Mouse (Mus musculus) layer of hippocampus, adult 18-20 months (tissue): ENCODE data around the gene Spout1. TPM values are rescaled to one million over a fixed set of nuclear protein-coding genes. Genes with fewer than 3 reads are reported as not detected.

Experiments
- DNase-seq, 2 experiments: peaks; one replicate each; pipeline ENCODE4 v3.0.0; 2022; ENCODE audit warnings: low spot score in 2 of 2
- long read RNA-seq: library from polyadenylated mRNA; stranded (forward); transcript quantifications from one replicate; pipeline ENCODE4 v2.0.0, GENCODE M21; 2021
- total RNA-seq, 2 experiments: library from RNA; stranded (reverse); gene quantifications; 2 replicates each; pipeline ENCODE4 v1.2.3; 2021

Spout1 gene
- 10 to 100 TPM; 34.2 to 34.6 TPM for total RNA-seq
- long read RNA-seq, transcript Spout1-207 (11 exons, 2,010 nt), result minor isoform, 7 of 62 reads
- long read RNA-seq, transcript Spout1-201 (12 exons, 1,805 nt), result major isoform, 27 of 62 reads
- long read RNA-seq, partial matches to known transcripts, result 17 of 62 reads
- long read RNA-seq, other reads (novel, unspliced or antisense), result 10 of 62 reads

GRCm38 (mm10) chr2:30177700-30178675 is at the start of gene Spout1:
Gene Spout1, minus strand, starts transcription at chr2:30178459.
- peak; percentile 94 to 97 for DNase-seq

DNA sequence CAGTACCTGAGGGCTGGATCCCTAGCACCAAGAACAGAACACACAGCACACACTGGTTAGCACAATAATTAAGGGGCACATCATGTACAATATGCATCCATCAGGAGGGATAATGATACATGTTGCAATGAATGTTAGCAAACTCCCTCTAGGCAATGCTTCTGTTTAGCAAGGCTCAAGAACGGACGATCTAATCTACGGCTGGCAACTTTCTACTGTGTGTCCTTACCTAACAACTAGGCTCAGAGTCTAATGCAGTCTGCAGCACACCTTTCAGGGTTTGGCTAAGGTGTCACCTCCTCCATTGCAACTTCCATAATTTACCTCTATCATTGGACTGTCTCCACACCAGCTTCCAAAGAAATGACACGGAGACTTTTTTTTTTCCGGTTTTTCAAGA is 38.0 kb upstream of the Spout1 start:
- no peak for DNase-seq

GRCm38 (mm10) chr2:30215493-30215892 is 37.2 kb upstream of the Spout1 start:
- DNase-seq, result no peak

GRCm38 (mm10) chr2:30214745-30215144 is 36.5 kb upstream of the Spout1 start:
- DNase-seq, result no peak

GRCm38 (mm10) chr2:30212951-30213350 is 34.7 kb upstream of the Spout1 start:
- DNase-seq, result no peak

- no peak for DNase-seq
These were observed 33.9 kb upstream of the Spout1 start for GRCm38 (mm10) chr2:30212169-30212545.

DNA sequence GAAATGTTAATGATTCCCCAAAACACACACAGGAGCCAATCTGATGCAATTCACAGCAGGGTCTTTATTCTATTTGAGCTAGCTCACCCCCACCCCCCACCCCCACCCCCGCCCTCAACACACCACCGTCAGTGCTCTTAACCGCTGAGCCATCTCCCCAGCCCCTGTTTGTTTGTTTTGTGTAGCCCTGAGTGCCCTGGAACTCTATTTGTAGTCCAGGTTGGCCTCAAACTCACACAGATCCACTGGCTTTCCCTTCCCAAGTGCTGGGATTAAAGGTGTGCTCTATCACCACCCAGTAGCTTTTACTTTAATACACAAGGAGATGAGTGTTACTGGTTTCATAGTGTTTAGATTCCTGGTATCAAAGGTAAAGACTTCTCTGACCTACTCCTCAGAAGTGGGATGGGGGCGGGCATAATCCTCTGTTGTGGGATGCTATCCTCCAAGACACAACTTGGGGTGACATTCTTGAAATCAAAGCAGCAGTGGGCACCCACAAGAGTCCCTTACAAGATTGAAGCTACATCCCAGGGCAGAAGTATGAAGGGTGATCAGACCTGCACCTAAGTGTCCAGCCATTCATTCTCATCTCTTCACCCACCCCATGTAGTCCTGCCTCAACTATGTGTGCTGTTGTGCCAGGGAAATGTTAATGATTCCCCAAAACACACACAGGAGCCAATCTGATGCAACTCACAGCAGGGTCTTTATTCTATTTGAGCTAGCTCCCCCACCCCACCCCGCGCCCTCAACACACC is 33.3 kb upstream of the Spout1 start:
- DNase-seq, result no peak

DNA sequence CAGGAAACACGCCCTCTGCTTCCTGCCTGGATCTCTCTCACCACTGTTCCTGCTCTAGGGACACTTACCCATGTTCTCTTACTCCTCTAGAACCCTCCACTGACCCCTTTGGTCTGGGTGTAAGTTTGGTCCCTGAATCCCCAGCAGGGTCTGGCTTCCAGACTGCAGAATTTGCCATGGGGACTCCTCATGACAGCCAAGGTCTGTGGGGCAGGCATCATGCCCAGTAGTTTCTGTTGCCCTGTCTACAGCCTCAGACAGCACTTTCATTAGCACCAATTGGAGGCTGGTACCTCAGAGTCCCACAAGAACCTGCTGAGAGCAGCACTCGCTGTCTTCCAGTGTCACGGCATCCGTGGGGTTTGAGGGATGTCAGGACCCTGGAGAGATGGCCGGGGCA is 29.6 kb upstream of the Spout1 start:
- DNase-seq, result no peak

DNA sequence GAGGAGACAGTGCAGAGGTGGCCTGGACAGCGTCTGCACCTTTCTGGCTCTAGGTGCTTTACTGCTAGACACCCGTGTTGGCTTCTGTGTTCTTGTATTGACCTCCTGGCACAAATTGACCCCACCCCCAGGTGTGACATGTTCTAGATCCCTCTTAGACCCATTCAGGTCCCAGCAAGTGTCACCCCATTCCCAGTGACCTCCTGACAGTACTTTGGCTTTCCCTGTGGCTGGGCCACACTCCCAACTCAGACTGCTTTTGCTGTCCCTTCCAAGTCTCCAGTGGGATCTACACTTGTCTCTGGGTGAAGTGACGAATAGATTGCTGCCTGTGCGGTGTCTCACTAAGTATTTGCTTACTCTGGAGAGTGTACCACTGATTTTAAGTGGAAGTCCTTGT is 29.1 kb upstream of the Spout1 start:
- no peak for DNase-seq

GRCm38 (mm10) chr2:30205629-30206357 is 27.5 kb upstream of the Spout1 start, which contains the start of gene Kyat1:
Gene Kyat1, minus strand, starts transcription at chr2:30205847.
- peak; percentile 88 to 95 for DNase-seq

GRCm38 (mm10) chr2:30205255-30205628 is 27.0 kb upstream of the Spout1 start:
- peak in 1 of 2 experiments; percentile 9 for DNase-seq

DNA sequence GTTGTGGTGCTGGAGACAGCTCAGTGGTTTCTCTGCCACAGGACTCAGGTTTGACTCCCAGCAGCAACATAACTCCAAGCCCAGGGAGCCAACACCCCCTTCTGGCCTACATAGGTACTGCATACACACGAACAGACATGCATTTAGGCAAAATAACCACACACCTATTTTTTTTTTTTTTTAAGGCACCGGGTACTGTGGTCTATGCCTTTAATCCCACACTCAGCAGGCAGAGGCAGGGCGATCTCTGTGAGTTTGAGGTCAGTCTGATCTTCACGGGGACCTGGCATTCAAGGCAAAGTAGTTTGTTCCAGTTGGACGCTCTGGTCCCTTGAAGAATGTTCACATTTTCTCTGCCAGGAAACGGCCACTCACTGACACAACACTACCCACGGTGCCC is 25.2 kb upstream of the Spout1 start:
- no peak for DNase-seq

DNA sequence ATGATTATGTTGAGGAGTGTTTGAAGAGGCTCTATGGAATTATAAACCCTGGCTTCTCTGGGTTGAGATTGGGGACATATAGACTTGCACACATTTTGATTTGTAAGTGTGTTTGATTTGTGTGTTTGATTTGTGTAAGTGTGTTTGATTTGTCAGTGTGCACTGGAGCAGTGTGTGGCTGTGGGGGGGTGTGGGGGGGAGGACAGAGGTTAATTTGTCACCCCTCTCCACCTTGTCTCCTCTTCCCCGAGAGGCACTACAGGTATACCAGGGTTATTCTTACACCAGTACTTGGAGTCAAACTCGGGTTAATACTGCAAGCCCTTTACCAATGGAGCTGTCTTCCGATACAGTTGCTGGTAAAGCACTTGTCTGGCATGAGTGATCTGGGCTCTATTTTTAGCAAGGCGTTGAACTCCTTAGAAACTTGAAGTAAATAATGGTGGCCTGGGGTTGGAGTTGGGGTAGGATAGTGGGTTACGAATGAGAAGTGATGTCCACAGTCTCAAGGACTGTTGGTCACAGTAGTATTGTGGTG is 22.2 kb upstream of the Spout1 start:
- DNase-seq, result no peak

GRCm38 (mm10) chr2:30199984-30200383 is 21.7 kb upstream of the Spout1 start:
- DNase-seq, result no peak

DNA sequence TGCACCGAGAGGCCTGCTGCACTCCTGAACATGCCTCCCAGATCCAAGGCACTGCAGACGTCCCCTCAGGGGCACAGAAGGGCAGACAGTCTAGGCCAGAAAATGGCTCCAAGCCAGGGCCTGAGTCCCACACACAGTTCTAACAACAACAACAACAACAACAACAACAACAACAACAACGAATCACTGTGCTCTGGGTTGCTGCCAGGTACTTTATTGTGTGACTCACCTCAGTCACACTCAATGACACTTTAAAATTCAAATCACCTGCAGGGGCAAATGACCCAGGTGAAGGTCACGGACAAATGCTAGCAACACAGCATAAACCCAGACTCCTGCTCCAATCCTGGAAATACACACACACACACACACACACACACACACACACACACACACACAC is 19.8 kb upstream of the Spout1 start:
- DNase-seq, result no peak

DNA sequence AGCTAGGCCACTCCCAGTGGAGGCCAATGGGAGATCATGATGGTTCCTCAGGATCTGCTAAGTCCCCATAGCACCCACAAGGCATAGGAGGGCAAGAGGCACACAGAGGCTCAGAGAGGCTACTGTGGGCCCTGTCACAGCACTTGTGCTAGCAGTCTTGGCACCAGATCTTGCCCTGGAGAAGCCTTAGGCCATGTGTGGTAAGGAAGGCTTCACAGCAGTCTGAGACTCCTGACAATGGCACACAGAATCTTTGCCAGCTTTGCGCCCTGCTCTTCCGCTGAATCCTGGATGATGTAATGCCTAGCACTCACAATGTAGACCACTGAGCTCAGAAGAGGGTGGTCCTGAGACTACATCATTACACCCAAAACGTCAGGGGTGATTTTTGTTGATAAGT is 16.4 kb upstream of the Spout1 start:
- no peak for DNase-seq

- DNase-seq, result no peak
These were observed 13.7 kb upstream of the Spout1 start for GRCm38 (mm10) chr2:30191790-30192580.

DNA sequence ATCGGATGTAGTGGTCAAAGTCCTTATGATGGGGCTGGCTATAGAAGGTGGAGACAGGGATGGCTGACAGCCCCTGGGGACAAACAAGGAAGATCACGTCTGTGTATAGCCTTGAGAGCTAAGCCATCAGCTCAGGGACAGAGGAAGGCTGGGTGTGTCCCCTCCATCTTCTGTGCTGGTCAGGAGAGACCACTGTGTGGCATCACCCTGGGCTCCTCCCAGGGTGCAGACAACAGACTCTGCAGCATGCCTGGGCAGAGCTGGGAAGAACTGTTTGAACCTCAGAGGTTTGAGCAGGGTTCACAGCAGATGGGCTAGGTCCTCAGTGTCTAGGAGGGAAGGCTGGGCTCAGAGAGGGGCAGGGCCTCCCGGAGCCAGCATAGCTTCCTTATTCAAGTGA is 7.4 kb upstream of the Spout1 start:
- DNase-seq, result no peak

DNA sequence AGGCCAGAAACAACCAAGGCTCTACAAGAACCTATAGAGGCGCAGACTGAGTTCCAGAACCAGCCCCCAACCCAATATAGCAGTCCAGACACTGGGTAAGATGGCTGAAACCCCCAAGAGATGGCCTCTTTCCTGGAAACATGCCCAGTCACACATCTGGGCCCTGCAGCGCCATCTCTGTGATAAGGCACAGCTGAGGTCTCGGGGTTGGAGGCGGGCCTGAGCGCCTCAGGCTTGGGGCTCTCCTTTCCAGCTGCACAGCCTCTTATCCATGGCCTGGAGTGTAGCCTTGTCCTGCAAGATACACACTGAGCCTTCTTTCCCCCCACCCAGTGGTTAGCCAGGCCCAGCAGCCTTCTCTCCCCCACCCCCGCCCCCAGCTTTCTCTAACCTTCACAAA is 7.0 kb upstream of the Spout1 start:
- DNase-seq, result no peak

GRCm38 (mm10) chr2:30183721-30184120 is 5.5 kb upstream of the Spout1 start:
- DNase-seq, result no peak
